Mouse (Mus musculus) embryonic stem cell, embryonic (primary cell): Measurements from ENCODE around the gene Treml2.

Experiments
- CTCF ChIA-PET, 4 experiments: fragments of 300-600 bp in 2 of 4; fragments of 350-600 bp in 2 of 4; sonication (Branson Sonifier 250); formaldehyde crosslinking; loops; one replicate each; lab custom pipeline; 2022; ENCODE audit warnings: inconsistent platforms in 2 of 4; lab: Charles Lee
- POLR2A ChIA-PET, 4 experiments: fragments of 300-600 bp in 2 of 4; fragments of 350-600 bp in 2 of 4; sonication (Branson Sonifier 250); formaldehyde crosslinking; loops; one replicate each; lab custom pipeline; 2022; ENCODE audit warnings: antibody characterized with exemption in 4 of 4, inconsistent platforms in 1 of 4; lab: Charles Lee

Treml2 gene

DNA sequence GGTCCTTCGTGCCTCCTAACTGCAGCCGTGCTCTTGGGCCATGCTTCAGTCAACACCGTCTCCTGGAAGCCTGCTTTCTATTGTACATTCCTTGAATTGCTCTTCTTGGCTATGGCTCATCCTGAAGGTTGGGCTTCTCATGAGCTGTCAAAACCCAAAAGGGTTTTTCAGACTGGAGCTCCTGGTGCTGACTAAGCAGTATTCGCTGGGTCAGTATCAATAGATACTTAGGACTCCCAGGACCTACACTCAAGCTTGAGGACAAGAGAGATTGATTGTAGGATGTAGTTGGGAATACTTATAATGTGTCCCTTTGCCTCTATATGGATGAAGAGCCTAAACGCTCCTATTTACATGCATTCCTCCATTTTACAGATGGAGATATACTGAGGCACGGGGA lies 25.8 kb downstream of the Treml2 start:
- ChIA-PET POLR2A (interaction anchor here in 2 of 4 experiments (1.0 to 1.4 kb wide), 2 partner anchors 10 to 43 kb away, joined by 3 read pairs; no protein-coding TSS in a partner anchor), CTCF (interaction anchor here in 1 of 4 experiments (0.9 kb wide), 1 partner anchor 12 kb away, joined by 3 read pairs; no protein-coding TSS in a partner anchor)

GRCm38 (mm10) chr17:48325638-48326037 lies 26.3 kb downstream of the Treml2 start:
- POLR2A ChIA-PET = interaction anchor here in 2 of 4 experiments (0.8 to 1.4 kb wide), 4 partner anchors 11 to 53 kb away, joined by 3 read pairs; no protein-coding TSS in a partner anchor

GRCm38 (mm10) chr17:48326656-48327055 lies 27.4 kb downstream of the Treml2 start:
- ChIA-PET POLR2A (interaction anchor here in 2 of 4 experiments (0.6 to 1.2 kb wide), 5 partner anchors 8 to 159 kb away, joined by 3 to 4 read pairs (median 3); no protein-coding TSS in a partner anchor), CTCF (no interaction called here)

More at GRCm38 (mm10) chr17:48325638-48326037, 26.3 kb downstream of the Treml2 start:
- CTCF ChIA-PET = interaction anchor here in 1 of 4 experiments (0.7 kb wide), 1 partner anchor 34 kb away, joined by 3 read pairs; the partner anchor contains the start of gene Treml1

DNA sequence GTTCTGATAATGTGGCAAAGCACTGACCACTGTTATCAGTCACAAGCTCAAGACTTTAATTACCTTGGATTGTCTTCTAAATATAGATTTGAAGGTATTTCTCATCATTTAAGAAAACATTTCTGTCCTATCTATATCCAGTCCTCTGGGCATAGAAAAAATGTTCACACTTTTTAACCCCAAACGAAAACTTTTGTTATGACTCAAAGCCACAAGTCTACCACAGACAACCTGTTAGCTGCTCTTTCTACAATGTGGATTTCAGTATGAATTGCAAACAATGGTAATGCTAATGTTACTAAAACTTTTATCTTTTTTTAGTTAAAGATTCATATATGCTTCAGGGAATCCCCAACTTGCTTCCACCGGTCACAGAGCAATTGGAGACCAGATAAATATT lies 33.2 kb downstream of the Treml2 start:
- POLR2A ChIA-PET = no interaction called here
- CTCF ChIA-PET = no interaction called here

DNA sequence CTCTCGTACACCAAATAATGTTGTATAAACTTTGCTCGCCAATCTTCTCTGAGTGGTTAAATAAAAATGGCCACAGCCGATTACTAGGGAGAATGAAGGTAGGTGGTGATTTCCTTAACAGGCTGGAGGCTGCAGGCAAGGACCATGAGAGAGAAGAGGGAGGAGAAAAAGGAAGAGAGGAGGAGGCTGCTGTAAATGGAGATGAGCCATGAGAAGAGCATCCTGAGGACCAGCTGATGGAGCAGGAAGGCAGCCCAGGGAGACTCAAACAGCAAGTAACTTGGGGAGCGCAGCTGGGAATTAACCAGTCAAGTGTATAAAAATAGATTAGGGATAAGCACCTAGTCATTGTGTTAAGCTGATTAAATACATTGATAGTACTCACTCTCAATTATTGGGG lies 34.9 kb downstream of the Treml2 start:
- ChIA-PET CTCF (no interaction called here), POLR2A (no interaction called here)

DNA sequence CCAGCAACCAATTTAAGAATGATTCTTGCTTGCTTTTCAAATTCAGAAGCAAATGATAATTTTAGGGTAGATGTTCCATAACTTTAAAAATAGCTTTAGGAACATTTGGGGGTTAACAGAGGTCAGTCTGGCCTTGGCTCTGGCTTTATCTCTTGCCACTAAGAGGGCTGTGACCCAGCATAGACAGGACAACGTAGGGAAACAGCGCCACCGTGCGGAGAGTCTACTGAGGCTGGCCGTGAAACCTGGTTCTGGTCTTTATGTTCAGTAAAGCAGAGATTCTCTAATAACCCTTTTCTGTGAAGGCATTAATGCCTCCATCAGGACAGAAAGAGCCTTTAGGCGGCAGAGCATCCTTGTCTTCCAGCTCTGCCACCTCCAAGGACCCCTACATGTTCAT lies 37.6 kb downstream of the Treml2 start:
- ChIA-PET POLR2A (interaction anchor here in 3 of 4 experiments (0.6 to 2.5 kb wide), 5 partner anchors 13 to 65 kb away, joined by 3 to 13 read pairs (median 5); partner anchors contain the start of gene Treml2 (in 1 of the 3)), CTCF (interaction anchor here in 3 of 4 experiments (0.6 to 2.8 kb wide), 19 partner anchors 9 to 236 kb away, joined by 3 to 12 read pairs (median 4); no protein-coding TSS in a partner anchor)

DNA sequence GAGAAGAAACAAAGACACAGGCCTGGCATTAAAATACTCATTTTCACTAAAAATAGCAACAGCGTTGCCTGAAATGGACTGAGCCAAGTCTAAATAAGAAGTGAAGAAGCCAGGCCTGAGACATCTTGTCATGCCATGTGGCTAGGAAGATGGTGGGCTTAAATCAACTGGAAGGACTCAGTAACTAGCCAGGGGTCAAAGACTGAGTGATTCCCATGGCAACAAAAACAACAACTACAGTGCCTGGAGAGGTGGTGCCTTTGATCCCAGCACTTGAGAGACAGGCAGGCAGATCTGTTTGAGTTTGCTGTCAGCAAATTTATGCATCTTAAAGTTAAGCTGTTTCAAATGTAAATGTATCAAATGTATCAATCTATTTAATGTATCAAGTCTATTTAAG lies 41.0 kb downstream of the Treml2 start:
- ChIA-PET CTCF (no interaction called here), POLR2A (interaction anchor here in 1 of 4 experiments (0.6 kb wide), 1 partner anchor 463 kb away, joined by 3 read pairs; no protein-coding TSS in a partner anchor)

- CTCF ChIA-PET = interaction anchor here in 1 of 4 experiments (0.6 kb wide), 1 partner anchor 14 kb away, joined by 3 read pairs; no protein-coding TSS in a partner anchor
- POLR2A ChIA-PET = interaction anchor here in 2 of 4 experiments (0.5 to 1.1 kb wide), 2 partner anchors 19 to 79 kb away, joined by 3 read pairs; no protein-coding TSS in a partner anchor
These were observed 42.6 kb downstream of the Treml2 start for GRCm38 (mm10) chr17:48341947-48342346.

GRCm38 (mm10) chr17:48343065-48343464 lies 43.8 kb downstream of the Treml2 start:
- POLR2A ChIA-PET = interaction anchor here in 1 of 4 experiments (1.1 kb wide), 1 partner anchor 20 kb away, joined by 3 read pairs; no protein-coding TSS in a partner anchor

GRCm38 (mm10) chr17:48345824-48346223 lies 46.5 kb downstream of the Treml2 start:
- POLR2A ChIA-PET = no interaction called here
- CTCF ChIA-PET = interaction anchor here in 2 of 4 experiments (0.6 to 1.3 kb wide), 3 partner anchors 9 to 348 kb away, joined by 3 read pairs; no protein-coding TSS in a partner anchor

More at GRCm38 (mm10) chr17:48343065-48343464, 43.8 kb downstream of the Treml2 start:
- CTCF ChIA-PET = no interaction called here

GRCm38 (mm10) chr17:48346231-48346630 lies 46.9 kb downstream of the Treml2 start, which contains the start of gene Trem2:
Gene Trem2, plus strand, starts transcription at chr17:48346401.
- CTCF ChIA-PET = interaction anchor here in 2 of 4 experiments (0.6 to 1.3 kb wide), 3 partner anchors 9 to 348 kb away, joined by 3 read pairs; no protein-coding TSS in a partner anchor

DNA sequence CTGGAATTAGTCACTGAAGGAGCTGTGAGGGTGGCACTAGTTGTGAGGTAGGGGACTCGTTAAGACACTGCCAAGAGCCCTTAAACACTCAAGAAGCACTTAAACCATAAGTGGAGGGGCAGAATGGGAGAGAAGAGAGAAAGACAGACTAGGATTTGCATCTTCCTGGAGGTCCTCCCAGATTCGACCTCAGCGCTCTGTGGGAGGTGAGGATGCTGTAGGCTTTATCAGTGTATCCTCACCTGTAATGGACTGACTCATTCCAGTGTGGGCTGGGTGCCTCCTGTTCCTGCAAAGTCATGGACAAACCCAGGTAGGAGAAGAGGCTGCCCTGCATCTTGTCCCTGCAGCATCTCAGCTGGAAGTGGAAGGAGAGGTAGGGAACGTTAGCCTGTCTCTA lies 47.5 kb downstream of the Treml2 start:
- POLR2A ChIA-PET = no interaction called here

More at GRCm38 (mm10) chr17:48346231-48346630, 46.9 kb downstream of the Treml2 start, which contains the start of gene Trem2:
- POLR2A ChIA-PET = no interaction called here

DNA sequence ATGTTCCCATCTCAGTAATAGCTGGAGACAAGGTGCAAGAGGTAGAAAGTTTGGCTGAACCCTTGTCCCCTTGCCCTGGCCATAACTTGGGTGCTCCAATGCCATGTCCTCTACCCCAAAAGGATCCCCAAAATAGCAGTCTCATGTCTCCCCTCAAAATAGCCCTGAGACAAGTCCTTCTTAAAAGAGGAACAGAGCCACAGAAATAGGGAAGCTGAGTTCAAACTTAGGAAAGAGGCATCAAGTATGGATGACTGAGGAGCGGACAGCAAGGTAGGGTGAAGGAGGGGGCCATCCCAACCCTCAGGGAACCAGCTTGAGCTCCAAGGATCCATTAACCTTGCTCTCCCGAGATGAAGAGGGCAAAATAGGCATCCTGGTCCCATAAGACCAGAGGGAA lies 48.0 kb downstream of the Treml2 start:
- POLR2A ChIA-PET = interaction anchor here in 1 of 4 experiments (0.6 kb wide), 1 partner anchor 46 kb away, joined by 3 read pairs; no protein-coding TSS in a partner anchor
- CTCF ChIA-PET = interaction anchor here in 1 of 4 experiments (0.6 kb wide), 1 partner anchor 584 kb away, joined by 3 read pairs; no protein-coding TSS in a partner anchor

More for the DNA sequence above, 47.5 kb downstream of the Treml2 start:
- CTCF ChIA-PET = interaction anchor here in 1 of 4 experiments (0.6 kb wide), 1 partner anchor 584 kb away, joined by 3 read pairs; no protein-coding TSS in a partner anchor

- ChIA-PET POLR2A (interaction anchor here in 2 of 4 experiments (0.7 to 1.4 kb wide), 3 partner anchors 9 to 75 kb away, joined by 3 to 5 read pairs (median 3); partner anchors contain the start of gene Treml1 (in 1 of the 2)), CTCF (no interaction called here)
These were observed 51.4 kb downstream of the Treml2 start for GRCm38 (mm10) chr17:48350681-48351193.

DNA sequence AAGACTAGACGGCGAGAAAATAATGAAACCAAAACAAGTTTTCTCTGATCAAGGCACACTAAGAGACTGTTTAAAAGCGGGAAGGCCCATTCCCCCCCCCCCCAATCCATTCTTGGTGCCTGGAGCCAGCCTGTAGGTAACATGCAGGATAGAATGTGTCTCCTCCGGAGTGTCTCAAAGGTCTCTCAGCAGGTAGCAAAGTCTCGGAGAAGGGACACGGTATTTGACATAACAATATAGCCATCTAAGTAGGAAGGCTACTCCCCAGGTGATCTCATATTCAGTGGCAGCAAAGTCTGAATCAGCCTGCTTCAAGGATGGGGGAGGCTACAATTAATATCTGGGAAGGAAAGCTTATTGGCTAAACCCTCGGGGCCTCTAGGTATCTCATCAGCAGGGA lies 53.7 kb downstream of the Treml2 start:
- ChIA-PET POLR2A (interaction anchor here in 2 of 4 experiments (0.6 to 1.3 kb wide), 6 partner anchors 12 to 526 kb away, joined by 3 to 4 read pairs (median 4); no protein-coding TSS in a partner anchor), CTCF (interaction anchor here in 2 of 4 experiments (0.6 kb wide), 2 partner anchors 376 to 505 kb away, joined by 3 to 7 read pairs; no protein-coding TSS in a partner anchor)

DNA sequence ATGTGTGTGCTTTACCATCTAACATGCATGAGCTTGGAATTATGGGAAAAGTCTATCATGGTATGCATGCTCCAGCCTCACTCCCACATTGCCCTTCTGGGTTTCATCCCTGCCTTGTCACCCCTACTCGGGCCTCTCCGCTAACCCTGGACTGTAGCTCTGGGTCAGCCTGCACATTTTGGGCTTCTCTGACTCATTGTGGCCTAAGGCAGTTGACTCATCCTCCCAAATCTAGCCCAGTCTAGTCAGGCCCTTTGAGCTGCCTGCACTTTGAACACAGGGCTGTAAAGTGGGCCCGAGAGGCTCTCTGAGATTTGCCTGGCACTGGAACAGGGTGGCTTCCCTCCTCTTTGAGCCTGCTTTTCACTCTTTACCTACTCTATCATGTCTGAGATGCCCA lies 56.5 kb downstream of the Treml2 start:
- ChIA-PET CTCF (interaction anchor here in 1 of 4 experiments (0.6 kb wide), 1 partner anchor 14 kb away, joined by 3 read pairs; no protein-coding TSS in a partner anchor), POLR2A (interaction anchor here in 2 of 4 experiments (0.7 to 1.3 kb wide), 5 partner anchors 10 to 124 kb away, joined by 3 to 5 read pairs (median 3); partner anchors contain the start of gene Trem1 (in 1 of the 2))

DNA sequence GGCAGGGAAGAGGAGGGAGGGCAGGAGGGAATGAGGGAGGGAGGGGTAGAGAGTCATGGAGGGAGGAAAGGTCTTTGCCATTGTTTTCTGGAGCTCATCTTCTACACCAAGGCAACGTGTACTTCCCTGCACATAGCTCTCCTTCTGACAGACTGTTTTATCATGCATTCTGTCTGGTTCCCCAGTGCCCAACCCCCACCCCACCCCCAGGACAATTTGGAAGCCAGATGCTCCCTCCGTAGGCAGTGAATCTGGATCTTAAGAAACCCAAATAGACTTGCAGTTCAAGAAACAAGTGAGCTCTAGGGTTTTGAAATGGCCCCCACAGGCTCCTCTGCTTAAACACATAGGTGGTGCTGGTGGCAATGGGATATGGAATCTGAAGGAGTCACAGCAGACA lies 58.6 kb downstream of the Treml2 start:
- ChIA-PET CTCF (interaction anchor here in 1 of 4 experiments (0.6 kb wide), 1 partner anchor 86 kb away, joined by 3 read pairs; no protein-coding TSS in a partner anchor), POLR2A (no interaction called here)

DNA sequence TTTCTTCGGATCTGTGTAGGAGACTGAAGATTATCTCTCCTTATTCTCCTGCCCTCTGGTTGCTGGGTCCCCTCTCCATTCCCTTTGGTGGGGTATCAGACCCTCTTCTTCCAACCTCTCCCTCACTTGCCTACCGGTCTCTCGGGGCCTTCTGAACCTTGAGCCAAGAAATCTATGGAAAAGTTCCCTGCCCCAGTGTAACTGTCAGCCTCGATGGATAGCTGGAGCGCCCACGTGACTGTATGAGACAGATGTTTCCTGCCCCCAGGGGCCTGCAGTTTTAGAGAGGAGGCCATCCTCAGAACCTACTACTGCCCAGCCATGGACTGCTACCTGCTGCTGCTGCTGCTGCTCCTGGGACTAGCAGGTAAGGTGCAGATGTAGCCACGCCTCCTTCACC lies 60.3 kb downstream of the Treml2 start, which contains the start of gene Treml1:
Treml1 (plus strand) TSS at position 301 of the 400 bp plus-strand sequence.
- POLR2A ChIA-PET = interaction anchor here in 1 of 4 experiments (0.7 kb wide), 1 partner anchor 9 kb away, joined by 3 read pairs; no protein-coding TSS in a partner anchor
- CTCF ChIA-PET = interaction anchor here in 3 of 4 experiments (0.5 to 1.6 kb wide), 4 partner anchors 34 to 551 kb away, joined by 3 to 8 read pairs (median 4); no protein-coding TSS in a partner anchor
